Mouse (Mus musculus) adrenal gland, adult 2 months (tissue): ENCODE measurements around the gene Hivep2. TPM values are rescaled to one million over a fixed set of nuclear protein-coding genes. Genes with fewer than 3 reads are reported as not detected.

Experiments
- DNase-seq: peaks from one replicate; pipeline ENCODE4 v3.0.0; 2021
- polyA plus RNA-seq: library from polyadenylated mRNA; depleted of rRNA; stranded (reverse); fragments of >200 nt; gene quantifications from 2 replicates; pipeline ENCODE4 v1.2.3, GENCODE M21; 2012
- total RNA-seq, 2 experiments: library from RNA; stranded (reverse); gene quantifications; 2 replicates each; pipeline ENCODE4 v1.2.3; 2021

Gene Hivep2
- total and polyA plus RNA-seq, 3 experiments: 5.5 to 46.0 (median 27.9) TPM

GRCm38 (mm10) chr10:14082275-14082674, 116.4 kb downstream of the Hivep2 start:
- no peak for DNase-seq

GRCm38 (mm10) chr10:14085241-14085659, 119.4 kb downstream of the Hivep2 start:
- DNase-seq: no peak

DNA sequence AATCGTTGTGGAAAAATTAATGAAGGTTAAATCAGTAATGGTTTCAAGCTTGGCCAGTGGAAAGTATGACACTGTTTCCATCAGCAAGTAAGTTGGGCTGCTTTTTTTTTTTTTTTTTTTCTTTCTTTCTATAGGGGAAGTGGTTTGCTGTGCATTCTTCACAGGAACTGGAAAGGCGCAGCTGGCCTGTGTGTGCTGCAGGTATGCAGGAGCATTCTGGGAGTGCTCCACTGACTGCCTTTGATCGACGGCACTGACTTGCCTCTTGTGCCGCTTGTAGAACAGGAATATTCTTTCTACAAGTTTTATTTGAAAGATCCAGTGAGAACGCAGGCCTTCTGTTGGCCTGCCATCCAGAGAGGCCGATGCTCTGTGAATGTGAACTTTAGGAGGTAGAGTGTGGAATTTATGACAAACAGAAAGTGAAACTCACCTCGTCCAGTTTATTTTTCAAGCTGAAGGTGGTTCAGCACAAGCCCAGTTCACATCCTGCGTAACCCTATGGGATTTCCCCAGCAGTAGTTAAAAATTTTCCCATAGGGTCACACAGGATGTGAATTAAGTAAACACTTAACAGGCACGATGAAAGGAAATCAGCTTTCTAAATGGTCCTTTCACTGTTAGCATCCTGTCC, 120.1 kb downstream of the Hivep2 start:
- no peak for DNase-seq

- no peak for DNase-seq
Observed at GRCm38 (mm10) chr10:14087316-14087715, 121.4 kb downstream of the Hivep2 start.

- no peak for DNase-seq
Observed at GRCm38 (mm10) chr10:14089488-14089887, 123.6 kb downstream of the Hivep2 start.

- no peak for DNase-seq
Observed at GRCm38 (mm10) chr10:14094033-14094432, 128.2 kb downstream of the Hivep2 start.

GRCm38 (mm10) chr10:14096045-14096444, 130.2 kb downstream of the Hivep2 start:
- no peak for DNase-seq

- DNase-seq: no peak
Observed at GRCm38 (mm10) chr10:14099182-14099581, 133.3 kb downstream of the Hivep2 start.

DNA sequence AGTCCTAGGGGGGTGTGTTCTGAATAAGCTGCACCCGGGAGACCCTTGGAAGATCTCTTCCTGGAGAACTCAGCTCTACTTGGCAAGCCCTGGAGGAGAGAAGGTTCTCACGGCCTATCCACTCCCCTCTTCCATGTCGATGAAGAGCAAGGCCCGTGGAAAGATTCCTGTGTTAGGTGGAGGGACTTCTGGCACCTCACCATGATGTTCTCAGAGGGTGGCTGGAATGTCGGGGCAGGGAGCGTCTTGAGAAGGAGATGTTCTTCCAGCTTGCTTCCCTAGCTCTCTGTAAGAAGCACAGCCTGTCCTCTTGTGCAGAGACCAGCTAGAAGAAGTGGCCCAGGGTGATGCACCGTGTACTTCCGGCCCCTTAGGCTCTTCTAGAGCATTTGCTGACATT, 134.2 kb downstream of the Hivep2 start:
- no peak for DNase-seq

GRCm38 (mm10) chr10:14100847-14101246, 135.0 kb downstream of the Hivep2 start:
- DNase-seq: no peak

DNA sequence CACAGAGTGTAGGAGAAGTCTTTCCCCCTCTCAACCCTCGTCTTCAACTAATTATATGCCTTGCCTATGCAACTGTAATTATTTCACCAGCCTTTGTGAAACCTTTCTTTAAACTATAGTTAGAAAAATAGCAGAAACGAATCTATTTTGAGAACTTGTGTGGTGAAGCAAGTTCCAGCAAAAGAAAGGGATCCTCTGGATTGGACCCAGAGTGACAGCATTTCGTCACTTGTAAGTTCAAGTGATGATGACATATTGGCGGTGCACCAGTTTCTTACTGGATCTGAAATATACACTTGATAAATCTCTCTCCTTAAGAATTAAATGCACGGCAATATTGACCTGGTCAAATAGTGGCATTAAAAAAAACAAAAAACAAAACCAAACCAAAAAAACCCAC, 136.1 kb downstream of the Hivep2 start:
- no peak for DNase-seq

DNA sequence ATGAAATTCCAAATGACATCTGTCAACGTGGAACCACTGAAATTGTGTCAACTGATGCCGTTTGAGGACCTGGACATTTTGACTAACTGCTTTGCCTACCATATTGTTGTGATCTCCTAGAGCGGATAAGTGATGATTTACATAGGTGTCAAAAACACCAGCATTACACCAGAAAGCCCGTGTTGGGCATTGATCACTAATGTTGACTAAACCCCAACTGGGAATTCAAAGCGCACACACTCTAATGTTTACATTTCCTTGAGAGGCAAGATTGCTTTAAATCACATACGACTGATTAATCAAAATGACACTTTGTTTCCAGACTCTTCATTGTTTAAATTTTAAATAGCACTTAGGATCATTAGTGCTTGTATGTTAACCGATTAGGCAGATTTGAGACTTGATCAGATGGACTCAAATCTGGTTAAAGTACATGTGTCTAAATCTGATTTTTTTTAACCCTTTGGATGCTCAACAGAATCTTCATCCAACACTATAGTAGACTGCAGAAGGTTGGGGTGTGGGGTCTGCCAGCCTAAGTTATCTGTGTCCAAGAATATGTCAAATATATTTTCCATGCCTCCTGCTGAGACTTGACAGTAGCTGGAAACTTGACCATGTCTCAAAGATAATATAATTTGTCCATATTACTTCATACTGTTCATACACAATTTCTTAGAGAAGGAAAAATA, 142.3 kb downstream of the Hivep2 start:
- no peak for DNase-seq

DNA sequence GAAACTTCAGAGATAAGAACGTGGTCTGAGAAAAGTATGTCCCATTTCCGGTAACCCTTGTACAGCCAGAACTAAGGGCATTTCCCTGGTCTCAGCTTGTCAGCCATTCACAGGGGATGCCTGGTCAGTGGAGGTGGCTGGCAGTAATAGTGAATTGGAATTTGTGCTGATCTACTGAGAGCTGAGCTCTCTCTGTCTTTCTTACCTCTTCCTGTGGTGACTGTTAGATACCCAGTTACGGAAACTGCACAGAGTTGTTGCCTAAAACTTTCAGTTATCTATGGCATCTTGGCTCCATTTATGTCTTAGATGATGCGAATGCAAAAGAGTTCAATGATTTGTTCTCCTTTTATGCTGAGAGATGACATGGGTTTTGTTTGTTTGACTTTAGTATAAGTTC, 150.0 kb downstream of the Hivep2 start:
- no peak for DNase-seq

- no peak for DNase-seq
Observed at GRCm38 (mm10) chr10:14116978-14117377, 151.1 kb downstream of the Hivep2 start.

GRCm38 (mm10) chr10:14119201-14119600, 153.3 kb downstream of the Hivep2 start:
- DNase-seq: no peak

- no peak for DNase-seq
Observed at GRCm38 (mm10) chr10:14120512-14120911, 154.6 kb downstream of the Hivep2 start.

- DNase-seq: no peak
Observed at GRCm38 (mm10) chr10:14127826-14128225, 162.0 kb downstream of the Hivep2 start.

GRCm38 (mm10) chr10:14130270-14130669, 164.4 kb downstream of the Hivep2 start:
- peak; percentile 11 for DNase-seq

- no peak for DNase-seq
Observed at GRCm38 (mm10) chr10:14131307-14131706, 165.4 kb downstream of the Hivep2 start.

- no peak for DNase-seq
Observed at GRCm38 (mm10) chr10:14132061-14132460, 166.2 kb downstream of the Hivep2 start.

DNA sequence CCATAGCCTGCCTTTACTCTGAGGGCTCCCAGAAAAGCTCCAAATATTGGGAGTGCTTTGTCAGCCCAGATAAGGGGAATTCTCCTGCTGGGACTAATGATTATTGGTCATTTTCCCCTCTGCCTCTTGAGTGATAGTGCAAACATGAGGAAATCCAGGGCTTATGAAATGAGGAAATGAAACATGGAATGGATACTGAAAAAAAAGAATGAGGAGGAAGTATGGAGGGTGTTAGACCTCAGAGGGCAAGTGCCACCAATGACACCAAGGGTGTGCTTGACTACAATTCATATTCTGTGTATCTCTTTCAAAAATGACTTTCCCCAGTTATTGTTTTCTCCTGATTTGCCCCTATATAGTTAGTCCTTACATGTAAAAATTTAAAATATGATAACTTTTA, 167.1 kb downstream of the Hivep2 start:
- no peak for DNase-seq

- no peak for DNase-seq
Observed at GRCm38 (mm10) chr10:14138663-14139062, 172.8 kb downstream of the Hivep2 start.

DNA sequence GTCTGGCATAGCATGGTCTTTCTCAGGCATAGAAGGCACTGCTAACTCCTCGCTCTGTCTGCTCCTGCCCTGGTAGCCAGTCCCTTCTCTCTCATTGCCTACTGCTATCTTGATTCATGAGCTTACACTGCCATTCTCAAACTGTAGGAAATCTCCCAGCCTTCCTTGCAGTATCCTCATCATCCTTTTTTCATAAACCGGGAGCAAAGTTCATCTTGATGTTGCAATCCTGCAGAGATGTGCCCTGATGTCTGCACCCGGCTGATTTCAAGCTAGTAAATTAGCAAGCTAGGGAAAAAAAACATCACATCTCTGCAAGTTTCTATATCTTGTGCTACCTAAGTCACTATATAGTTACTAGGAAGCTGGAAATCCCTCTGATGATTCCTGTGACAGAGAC, 179.0 kb downstream of the Hivep2 start:
- DNase-seq: no peak

- DNase-seq: no peak
Observed at GRCm38 (mm10) chr10:14164829-14165228, 199.0 kb downstream of the Hivep2 start.
